Mouse (Mus musculus) intestine, embryonic 16.5 days (tissue): ENCODE results near the gene Snx11. TPM values are rescaled to one million over a fixed set of nuclear protein-coding genes. Genes with fewer than 3 reads are reported as not detected.

Experiments used
- polyA plus RNA-seq: library from polyadenylated mRNA; unstranded; fragments of >200 nt; fragmentation: Nextera tagmentation; extraction: Ambion mirVana; gene quantifications from 2 replicates; pipeline ENCODE4 v1.2.1, GENCODE M21; 2015

Snx11 gene
- polyA plus RNA-seq, 1 experiment from 2014 or later: 13.1 TPM

Other genes starting within 250 kb of the Snx11 start
- 65.1 and 74.5 TPM in 2 replicates for gene Cbx1, start 11.6 kb upstream of the Snx11 start, polyA plus RNA-seq
- gene Nfe2l1, start 52.4 kb upstream of the Snx11 start, polyA plus RNA-seq: 51.7 and 52.5 TPM in 2 replicates
- 76.6 and 81.4 TPM in 2 replicates for gene Copz2, start 72.3 kb upstream of the Snx11 start, polyA plus RNA-seq
- 68.1 and 70.1 TPM in 2 replicates for gene Cdk5rap3, start 138.9 kb upstream of the Snx11 start, polyA plus RNA-seq
- gene Prr15l, start 150.5 kb upstream of the Snx11 start, polyA plus RNA-seq: 116 and 121 TPM in 2 replicates
- 125 and 141 TPM in 2 replicates for gene Pnpo, start 166.4 kb upstream of the Snx11 start, polyA plus RNA-seq
- gene Sp2, start 205.4 kb upstream of the Snx11 start, polyA plus RNA-seq: 13.2 and 13.8 TPM in 2 replicates
- gene Sp6, start 235.8 kb upstream of the Snx11 start, polyA plus RNA-seq: not detected in 2 replicates